Mouse (Mus musculus) small intestine, adult 2 months (tissue): ENCODE measurements around the gene Apbb2.

Experiments used
- CTCF ChIP-seq: fragments of 200-500 bp; IDR thresholded peaks from 2 replicates; pipeline ENCODE4 v1.5.1; 2012; ENCODE audit warnings: low read depth, mild to moderate bottlenecking, control low read depth, inconsistent platforms, low read length, moderate library complexity, mixed read lengths; ENCODE audit not compliant: insufficient replicate concordance, insufficient read length; ENCODE audit errors: extremely low read depth
- POLR2A ChIP-seq: fragments of 200-500 bp; IDR thresholded peaks from 2 replicates; pipeline ENCODE4 v1.6.1; 2012; ENCODE audit warnings: low read depth, mild to moderate bottlenecking, control low read depth, inconsistent platforms, low read length, moderate library complexity

- no peak for TF ChIP-seq POLR2A
- TF ChIP-seq CTCF = no peak
Observed at GRCm38 (mm10) chr5:66421954-66422353, 196.6 kb downstream of the Apbb2 start.
